Mouse (Mus musculus) urinary bladder, postnatal 36 days (tissue): ENCODE results near the gene Lrrc66.

Experiments
- DNase-seq, 2 experiments: peaks; one replicate each; pipeline ENCODE4 v3.0.0; 2022; ENCODE audit warnings: low spot score in 2 of 2, mixed read lengths in 1 of 2

Gene Lrrc66

DNA sequence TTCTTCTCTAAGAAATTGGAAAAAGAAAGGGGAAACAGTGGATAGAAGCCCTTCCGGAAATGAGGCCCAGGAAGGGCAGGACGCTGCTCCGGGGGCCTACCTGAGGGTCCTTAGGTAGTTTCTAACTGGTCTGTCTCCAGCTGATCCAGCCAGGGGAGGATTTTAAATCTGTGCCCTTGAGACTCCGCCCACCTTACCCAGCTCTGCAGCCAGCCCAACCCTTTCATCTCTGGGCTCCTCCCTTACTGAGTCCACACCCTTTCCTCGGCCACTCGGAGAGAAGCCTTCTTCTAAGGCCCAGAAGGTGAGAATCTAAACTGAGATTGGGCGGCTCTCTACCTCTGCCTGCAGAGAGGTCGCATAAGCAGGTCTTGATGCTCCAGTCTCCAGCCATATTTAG lies at the start of gene Lrrc66:
Gene Lrrc66 (minus strand): TSS at position 236 of the 400 bp plus-strand sequence.
- DNase-seq: no peak

GRCm38 (mm10) chr5:73676626-73677025 lies 44.3 kb upstream of the Lrrc66 start:
- no peak for DNase-seq

DNA sequence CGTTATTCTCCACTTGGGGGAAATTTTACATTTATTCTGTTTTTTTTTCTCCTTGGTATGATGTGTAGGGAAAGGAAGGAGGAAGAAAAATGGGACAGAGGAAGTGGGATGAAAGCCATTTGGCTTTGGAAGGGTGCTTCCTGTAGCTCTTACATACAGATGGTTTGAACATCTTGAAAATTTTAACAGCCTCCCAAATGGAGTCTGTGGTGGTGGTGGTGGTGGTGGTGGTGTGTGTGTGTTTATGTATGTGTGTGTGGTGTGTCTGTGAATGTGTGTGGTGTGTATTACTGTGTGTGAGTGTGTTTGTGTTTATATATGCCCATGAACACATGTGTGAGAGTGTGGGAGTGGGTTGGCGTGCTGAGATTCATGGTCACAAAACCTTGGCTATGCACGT lies 43.3 kb upstream of the Lrrc66 start:
- DNase-seq: no peak

GRCm38 (mm10) chr5:73669386-73669785 lies 37.1 kb upstream of the Lrrc66 start:
- no peak for DNase-seq

- no peak for DNase-seq
Observed at GRCm38 (mm10) chr5:73667877-73668276, 35.6 kb upstream of the Lrrc66 start.

GRCm38 (mm10) chr5:73666695-73667094 lies 34.4 kb upstream of the Lrrc66 start:
- no peak for DNase-seq

GRCm38 (mm10) chr5:73651855-73652201 lies 19.5 kb upstream of the Lrrc66 start:
- no peak for DNase-seq

DNA sequence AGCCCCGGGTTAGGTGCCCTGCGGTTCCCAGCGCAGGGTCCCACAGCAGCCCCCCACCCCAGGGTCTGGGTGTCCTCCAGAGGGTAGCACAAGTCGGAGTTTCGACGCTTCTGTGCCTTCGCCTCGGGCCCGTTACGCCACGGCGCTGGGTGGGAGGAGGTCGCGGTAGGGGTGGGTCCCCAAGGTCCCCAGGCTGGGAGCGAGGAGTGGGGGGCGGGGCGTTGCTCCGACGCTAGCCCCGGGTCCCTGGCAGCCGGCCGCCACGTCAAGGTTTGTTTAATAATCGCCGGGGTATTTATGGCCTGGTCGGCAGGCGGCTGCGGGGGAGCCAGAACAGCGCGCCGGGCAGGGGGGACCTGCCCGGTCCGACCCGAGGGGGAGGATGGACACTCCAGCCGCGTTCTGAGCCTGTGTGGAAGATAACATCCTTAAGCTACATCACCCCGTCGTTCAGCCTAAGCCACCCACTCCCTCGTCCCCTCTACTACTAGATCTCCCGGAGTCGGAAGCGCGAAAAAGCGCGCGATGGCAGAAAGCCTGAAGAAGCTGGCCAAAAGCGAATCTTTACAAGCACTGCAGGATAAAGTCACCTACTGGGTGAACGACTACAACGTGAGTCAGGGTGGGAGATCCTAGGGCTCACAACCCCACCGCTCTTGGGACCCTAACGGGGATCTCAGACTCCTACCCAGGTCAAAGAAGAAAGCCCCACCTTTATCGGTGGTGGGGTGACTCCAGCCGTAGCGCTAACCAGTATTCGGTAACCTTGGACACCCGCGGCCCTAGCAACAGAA lies 18.9 kb upstream of the Lrrc66 start, which contains the start of gene Spata18:
Gene Spata18 (plus strand): TSS at position 319 of the 794 bp plus-strand sequence.
- no peak for DNase-seq

DNA sequence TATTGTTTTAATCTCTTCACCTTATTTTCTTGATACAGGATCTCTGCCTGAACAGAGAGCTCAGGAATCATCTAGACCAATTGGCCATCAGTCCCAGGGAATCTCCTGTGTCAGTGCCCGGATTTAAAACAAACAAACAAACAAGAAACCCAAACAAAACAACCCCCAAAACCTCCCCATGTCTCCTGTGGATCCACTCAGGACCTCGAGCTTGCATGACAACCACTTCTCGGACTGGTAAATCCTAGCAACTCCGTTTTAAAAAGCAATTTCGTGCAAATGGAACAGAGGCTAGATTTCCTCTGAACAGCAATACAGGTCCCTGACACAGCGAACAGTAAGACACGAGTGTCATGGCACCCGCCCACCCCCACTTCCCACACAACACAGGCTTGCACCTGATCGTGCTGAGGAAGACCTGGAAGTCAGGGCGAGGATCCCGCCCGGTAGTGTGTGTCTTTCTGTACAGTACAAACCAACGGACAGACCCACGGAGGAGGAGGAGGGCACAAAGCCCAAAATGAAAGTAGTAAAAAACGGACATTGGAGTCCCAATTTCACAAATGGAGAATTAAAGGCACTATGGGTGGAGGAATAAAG lies 18.1 kb upstream of the Lrrc66 start:
- peak in 1 of 2 experiments; percentile 12 for DNase-seq

- DNase-seq: peak; percentile 55 to 77
Observed at GRCm38 (mm10) chr5:73647261-73647900, 15.1 kb upstream of the Lrrc66 start, which contains the start of gene Sgcb. Sgcb (minus strand) TSS chr5:73647790.

- no peak for DNase-seq
Observed at GRCm38 (mm10) chr5:73642091-73642490, 9.8 kb upstream of the Lrrc66 start.

GRCm38 (mm10) chr5:73641058-73641457 lies 8.7 kb upstream of the Lrrc66 start:
- DNase-seq: no peak

GRCm38 (mm10) chr5:73637337-73638107 lies 5.2 kb upstream of the Lrrc66 start:
- no peak for DNase-seq

GRCm38 (mm10) chr5:73633141-73633540 lies 815 bp upstream of the Lrrc66 start:
- DNase-seq: peak; percentile 37 to 58

DNA sequence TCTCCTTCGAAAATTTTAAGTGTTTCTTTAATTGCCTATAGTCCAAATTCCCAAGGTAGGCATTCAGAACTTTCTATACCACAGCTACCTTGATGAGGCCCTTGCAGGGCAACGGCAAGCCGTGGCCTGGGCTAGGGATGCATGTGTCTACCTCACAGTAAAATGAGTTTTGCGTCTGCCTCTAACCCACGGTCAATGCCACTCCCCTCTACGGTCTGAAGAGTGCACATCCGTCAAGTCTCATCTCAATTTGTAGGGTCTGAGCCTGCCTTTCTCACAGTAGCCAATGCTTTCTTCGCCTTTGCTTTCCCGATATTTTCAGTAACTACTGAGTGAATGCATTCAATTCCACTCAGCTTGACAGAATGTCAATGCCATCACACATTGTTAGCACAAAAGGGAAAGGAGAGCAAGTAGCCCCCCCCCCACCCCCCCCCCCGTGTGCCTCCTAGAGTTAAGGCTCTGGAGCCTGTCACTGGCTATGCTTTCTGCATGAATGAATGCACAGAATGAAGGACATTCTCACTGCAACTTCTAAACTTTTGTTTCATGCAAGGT lies 1.2 kb downstream of the Lrrc66 start:
- DNase-seq: no peak

DNA sequence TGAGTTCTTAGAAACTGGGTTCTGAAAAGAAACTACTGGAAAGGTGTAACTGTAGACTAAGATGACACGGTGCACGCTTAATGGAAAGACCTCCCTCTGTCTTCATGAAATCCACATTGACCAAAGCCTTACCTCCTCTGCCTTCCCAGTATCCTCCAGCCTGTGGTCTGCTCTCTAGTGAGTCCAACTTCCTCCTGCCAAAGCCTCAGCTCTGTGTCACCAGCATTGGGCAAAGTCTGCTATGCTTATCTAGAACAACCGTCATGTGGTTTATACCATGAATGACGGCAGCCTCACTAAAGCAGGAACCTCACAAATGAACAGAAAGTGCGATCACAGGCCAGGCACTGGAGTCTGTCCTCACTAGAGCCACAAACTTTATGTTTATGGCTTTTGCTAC lies 2.2 kb downstream of the Lrrc66 start:
- DNase-seq: no peak

- no peak for DNase-seq
Observed at GRCm38 (mm10) chr5:73627991-73628390, 4.3 kb downstream of the Lrrc66 start.

- no peak for DNase-seq
Observed at GRCm38 (mm10) chr5:73627559-73627958, 4.8 kb downstream of the Lrrc66 start.

DNA sequence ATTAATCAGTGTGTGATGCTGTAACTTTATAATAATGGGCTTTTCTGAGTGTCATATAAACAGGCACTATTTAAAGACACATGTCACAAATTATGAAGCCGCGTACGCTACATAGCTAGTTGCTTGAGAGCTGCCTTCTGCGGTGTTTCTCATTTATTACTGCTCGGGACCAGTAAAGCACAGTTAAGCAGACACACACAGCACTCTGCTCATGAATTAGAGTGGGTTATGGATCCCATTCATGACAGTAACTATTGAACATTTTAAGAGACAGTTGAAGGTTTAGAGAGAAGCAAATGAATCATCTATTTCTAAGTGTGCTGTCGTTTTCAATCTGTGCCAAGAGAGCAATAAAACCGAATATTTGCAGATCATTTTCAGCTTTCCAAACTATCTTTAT lies 5.5 kb downstream of the Lrrc66 start:
- no peak for DNase-seq

GRCm38 (mm10) chr5:73625505-73625904 lies 6.8 kb downstream of the Lrrc66 start:
- no peak for DNase-seq

- no peak for DNase-seq
Observed at GRCm38 (mm10) chr5:73618969-73619368, 13.4 kb downstream of the Lrrc66 start.

DNA sequence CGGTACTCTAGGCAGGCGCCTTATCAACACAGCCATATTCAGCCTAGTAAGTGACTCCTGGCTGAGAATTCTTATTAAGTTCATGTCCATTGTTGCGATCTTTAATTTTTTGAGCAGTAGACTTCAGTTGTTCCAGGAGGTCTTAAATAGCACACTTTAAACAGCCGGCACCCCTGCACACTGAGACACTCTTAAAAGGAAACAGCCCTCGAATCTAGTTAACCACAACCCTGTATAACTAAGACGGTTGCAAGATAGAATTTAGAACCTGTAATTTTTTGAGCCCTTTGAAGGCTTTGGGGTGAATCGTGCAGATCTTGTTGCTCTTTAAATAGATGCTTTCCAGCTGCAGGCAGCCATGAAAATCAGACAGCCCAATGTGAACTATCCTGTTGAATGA lies 17.1 kb downstream of the Lrrc66 start:
- no peak for DNase-seq
